Mouse (Mus musculus) spleen, adult 2 months (tissue): ENCODE measurements around the gene Hist2h4.

Source experiments
- CTCF ChIP-seq: fragments of 200-500 bp; IDR thresholded peaks from 2 replicates; pipeline ENCODE4 v1.5.1; 2011; ENCODE audit warnings: mild to moderate bottlenecking, inconsistent platforms; ENCODE audit not compliant: insufficient read depth, insufficient read length, insufficient replicate concordance; ENCODE audit errors: extremely low read depth
- POLR2A ChIP-seq: fragments of 200-500 bp; IDR thresholded peaks from 2 replicates; pipeline ENCODE4 v1.6.1; 2011; ENCODE audit warnings: low read depth, low read length, inconsistent platforms

- no peak for TF ChIP-seq CTCF
- no peak for TF ChIP-seq POLR2A
Measured at GRCm38 (mm10) chr3:96293787-96294186, 30.7 kb upstream of the Hist2h4 start, which contains the start of gene Fcgr1.
